Mouse (Mus musculus) spleen, adult 2 months (tissue): ENCODE measurements around the gene Casp12. TPM values are rescaled to one million over a fixed set of nuclear protein-coding genes. Genes with fewer than 3 reads are reported as not detected.
A peak's percentile ranks its signal among the peaks of the same experiment; 100 is the strongest.

ENCODE experiments used
- DNase-seq, 2 experiments: peaks; one replicate each; pipeline versions ENCODE4 v3.0.0 to v3.0.0-alpha.2; 2012 to 2021; ENCODE audit warnings: low spot score in 2 of 2, low read depth in 1 of 2
- H3K27ac ChIP-seq: fragments of 200-500 bp; 2 replicates; pipeline ENCODE4 v1.5.1; 2012; ENCODE audit warnings: low read length, inconsistent platforms; ENCODE audit not compliant: insufficient read depth
- H3K27me3 ChIP-seq: fragments of 200-500 bp; 2 replicates; pipeline ENCODE4 v1.6.1; 2012; ENCODE audit warnings: mild to moderate bottlenecking, moderate library complexity, low read length, inconsistent platforms; ENCODE audit not compliant: control insufficient read depth, insufficient read depth
- H3K36me3 ChIP-seq: fragments of 200-500 bp; 2 replicates; pipeline ENCODE4 v1.6.1; 2012; ENCODE audit warnings: mild to moderate bottlenecking, low read length, inconsistent platforms; ENCODE audit not compliant: control insufficient read depth, insufficient read depth
- H3K4me1 ChIP-seq: fragments of 200-500 bp; 2 replicates; pipeline ENCODE4 v1.6.1; 2011; ENCODE audit warnings: inconsistent platforms; ENCODE audit not compliant: control insufficient read depth, insufficient read depth, insufficient read length
- H3K4me3 ChIP-seq: fragments of 200-500 bp; 2 replicates; pipeline ENCODE4 v1.5.1; 2011; ENCODE audit warnings: mild to moderate bottlenecking, inconsistent platforms; ENCODE audit not compliant: insufficient read depth, insufficient read length; ENCODE audit errors: extremely low read depth
- CTCF ChIP-seq: fragments of 200-500 bp; IDR thresholded peaks from 2 replicates; pipeline ENCODE4 v1.5.1; 2011; ENCODE audit warnings: mild to moderate bottlenecking, inconsistent platforms; ENCODE audit not compliant: insufficient read depth, insufficient read length, insufficient replicate concordance; ENCODE audit errors: extremely low read depth
- POLR2A ChIP-seq: fragments of 200-500 bp; IDR thresholded peaks from 2 replicates; pipeline ENCODE4 v1.6.1; 2011; ENCODE audit warnings: low read depth, low read length, inconsistent platforms
- WGBS: fragments of 180-500 bp; shearing (Covaris S2); methylation state at CpG from one replicate; pipeline ENCODE4 v1.1.7; 2018; 5-methylcytosine and 5-hydroxymethylcytosine counted together
- polyA plus RNA-seq: library from polyadenylated mRNA; depleted of rRNA; stranded (reverse); fragments of >200 nt; gene quantifications from 2 replicates; pipeline ENCODE4 v1.2.3, GENCODE M21; 2012; rRNA removed

Gene Casp12
- 0.33 and 0.35 TPM in 2 replicates for polyA plus RNA-seq

DNA sequence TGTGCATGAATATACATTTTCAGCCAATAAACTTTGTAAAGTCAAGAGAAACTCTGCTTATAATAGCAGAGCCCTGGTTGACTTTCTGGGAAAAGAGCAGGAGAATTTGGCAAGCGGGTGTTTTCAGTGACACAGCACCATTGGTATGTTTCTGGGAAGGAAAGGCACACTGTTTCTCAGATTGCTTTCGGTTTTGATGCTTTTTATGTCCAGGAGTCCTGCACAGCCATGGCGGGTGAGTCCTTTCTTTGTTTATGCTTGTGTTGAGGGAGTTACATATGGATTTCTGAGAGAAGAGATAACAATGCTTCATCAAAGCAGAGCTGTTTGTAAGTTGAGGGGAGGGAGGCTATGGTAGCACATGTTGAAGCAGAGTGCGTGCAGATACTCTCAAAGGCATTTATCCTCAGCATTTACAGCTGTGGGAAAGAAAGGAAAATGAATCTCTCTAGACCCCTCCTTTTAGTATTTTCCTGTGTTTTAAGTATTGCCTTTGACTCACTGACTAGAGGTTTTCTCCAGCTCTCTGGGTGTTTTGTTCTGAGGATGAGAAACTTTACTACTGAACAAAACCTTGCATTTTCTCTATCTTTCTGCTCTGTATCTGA lies at the start of gene Casp12:
Casp12 (plus strand) TSS at position 140 of the 608 bp plus-strand sequence.
- no peaks in the 10 kb centered on the region for H3K36me3 ChIP-seq
- H3K27ac ChIP-seq = no peak within 1 kb of the TSS
- no peaks in the 10 kb centered on the region for H3K27me3 ChIP-seq
- H3K4me3 ChIP-seq = no peak within 1 kb of the TSS
- no peaks in the 10 kb centered on the region for H3K4me1 ChIP-seq
- DNase-seq = no peak
- TF ChIP-seq CTCF (no peak), POLR2A (no peak)
- 54% methylated on average over 4 of the region's 4 CpGs for WGBS

DNA sequence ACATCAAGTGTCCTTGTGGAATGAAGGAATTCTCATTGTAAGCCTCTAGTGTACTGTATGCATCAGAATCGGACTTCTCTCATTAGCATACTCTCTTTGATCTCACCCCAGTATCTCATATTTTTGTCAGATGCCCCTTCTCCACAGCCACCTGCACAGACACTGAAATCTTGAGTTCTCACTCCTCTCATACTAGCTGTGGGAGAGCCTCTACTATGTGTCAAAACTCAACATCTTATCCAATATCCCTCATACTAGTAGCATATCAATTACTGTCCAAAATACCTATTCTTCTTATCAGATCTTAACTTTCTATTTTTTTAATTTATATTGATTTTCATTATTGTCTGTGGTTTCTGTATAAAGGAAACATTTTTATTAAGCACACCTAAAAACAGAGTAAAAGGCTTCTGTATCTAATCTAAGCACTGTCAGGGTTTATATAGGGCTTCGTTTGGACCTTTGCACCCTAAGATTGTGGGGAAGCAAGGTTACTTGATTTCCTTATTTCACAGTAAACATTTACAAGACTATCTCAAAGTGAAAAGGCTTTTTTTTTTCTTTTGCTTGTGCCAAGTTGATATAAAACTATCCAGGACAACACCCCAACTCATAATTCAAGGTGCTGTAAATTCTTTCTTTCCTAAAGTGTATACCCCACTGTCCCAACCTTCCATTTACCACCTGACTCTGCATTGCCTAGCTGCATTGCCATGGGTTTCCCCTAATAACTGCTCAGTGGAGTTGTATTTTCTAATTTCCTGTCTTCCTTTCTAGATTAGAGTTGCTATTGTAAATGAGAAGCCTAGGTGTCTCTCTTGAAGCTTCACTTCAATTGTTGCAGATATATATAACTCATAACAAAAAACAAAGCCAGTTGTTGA lies 48.6 kb upstream of the Casp12 start:
- Histone ChIP-seq H3K27ac (no peak overlapping the region), H3K4me1 (peaks cover 2% of the 10 kb centered on the region; the same call in 1 of the 2 replicates), H3K4me3 (no peak overlapping the region), H3K36me3 (no peaks in the 10 kb centered on the region), H3K27me3 (no peaks in the 10 kb centered on the region)
- TF ChIP-seq CTCF (no peak), POLR2A (no peak)
- WGBS = 81% methylated on average over 2 of the region's 2 CpGs
- DNase-seq = no peak

DNA sequence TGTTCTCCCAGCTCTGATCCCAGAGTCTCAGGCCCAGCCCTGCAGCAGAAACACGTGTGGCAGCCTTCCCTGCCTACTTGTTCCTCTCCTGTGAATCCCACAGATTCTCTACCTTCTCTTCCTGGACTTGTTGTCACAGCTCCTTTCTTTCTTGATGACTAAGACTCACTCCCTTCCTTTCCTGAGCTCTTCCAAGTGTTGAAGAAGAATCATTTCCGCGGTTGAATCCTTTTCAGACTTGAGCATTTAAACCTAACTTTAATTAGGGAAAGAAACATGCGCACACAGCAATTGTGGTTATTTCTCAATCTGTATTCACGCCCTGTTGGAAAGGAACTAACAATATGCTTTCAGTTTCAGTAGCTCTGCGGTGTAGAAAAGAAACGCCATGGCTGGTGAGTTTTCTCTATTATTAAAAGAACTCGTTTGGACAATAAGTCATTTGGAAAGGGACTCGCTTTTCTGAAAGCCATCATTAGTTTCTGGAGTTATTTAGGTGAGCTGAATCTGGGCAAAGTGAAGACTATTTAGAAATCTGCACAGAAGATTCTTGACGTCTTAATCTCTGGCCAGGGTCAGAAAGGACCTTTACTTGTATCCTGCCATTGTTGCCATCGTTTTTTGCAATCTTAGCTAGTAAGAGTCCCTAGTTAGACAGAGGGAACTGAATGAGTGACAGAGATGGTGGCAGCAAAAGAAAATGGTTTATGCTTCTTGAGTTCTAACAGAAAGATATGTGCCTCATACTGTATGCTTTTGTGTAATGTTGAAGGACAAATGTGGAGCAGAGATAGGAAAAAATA lies 46.7 kb upstream of the Casp12 start, which contains the start of gene Casp1:
Casp1 (plus strand) TSS at position 189 of the 803 bp plus-strand sequence.
- TF ChIP-seq POLR2A (no peak), CTCF (no peak)
- Histone ChIP-seq H3K4me1 (peaks cover 2% of the 10 kb centered on the region; the same call in 1 of the 2 replicates), H3K27me3 (no peaks in the 10 kb centered on the region), H3K27ac (peak within 1 kb of the TSS; percentile 86), H3K36me3 (no peaks in the 10 kb centered on the region; the same call in 1 of the 2 replicates), H3K4me3 (peak within 1 kb of the TSS; percentile 54)
- 20% methylated on average over 11 of the region's 11 CpGs for WGBS
- no peak for DNase-seq

DNA sequence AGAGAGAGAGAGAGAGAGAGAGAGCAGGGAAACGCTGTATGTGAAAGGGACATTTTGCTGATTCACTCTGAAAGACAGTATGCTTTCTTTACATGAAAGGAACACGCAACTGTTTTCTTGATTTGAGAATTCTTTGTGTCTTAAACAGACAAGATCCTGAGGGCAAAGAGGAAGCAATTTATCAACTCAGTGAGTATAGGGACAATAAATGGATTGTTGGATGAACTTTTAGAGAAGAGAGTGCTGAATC lies 46.2 kb upstream of the Casp12 start:
- peaks cover 2% of the 10 kb centered on the region; the same call in 1 of the 2 replicates for H3K4me1 ChIP-seq
- no peaks in the 10 kb centered on the region; the same call in 1 of the 2 replicates for H3K36me3 ChIP-seq
- no peak for DNase-seq
- TF ChIP-seq POLR2A (no peak), CTCF (no peak)
- WGBS = 25% methylated on average over 2 of the region's 2 CpGs
- peak overlapping the region; percentile 54; the same call in 1 of the 2 replicates for H3K4me3 ChIP-seq
- H3K27ac ChIP-seq = peak overlapping the region; percentile 67; the same call in 1 of the 2 replicates
- H3K27me3 ChIP-seq = no peaks in the 10 kb centered on the region

DNA sequence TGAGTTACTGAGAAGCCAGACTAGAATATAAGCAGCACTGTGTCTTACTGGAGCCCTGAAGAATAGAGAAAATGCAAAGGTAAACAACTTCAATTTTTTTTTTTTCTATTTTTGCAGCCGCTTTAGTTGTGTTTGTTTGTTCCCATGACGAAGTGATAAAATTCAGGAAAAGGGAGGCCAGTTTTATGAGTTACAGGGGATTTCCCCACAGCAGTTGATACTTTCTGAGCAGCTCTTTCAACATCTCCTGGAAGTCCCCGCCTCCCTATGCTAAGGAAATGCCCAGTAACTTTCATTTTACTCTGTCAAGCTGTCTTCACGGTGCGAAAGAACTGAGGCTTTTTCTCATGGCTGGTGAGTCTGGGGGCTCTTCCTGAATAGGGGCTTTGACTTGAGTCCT lies 36.7 kb upstream of the Casp12 start, which contains the start of gene Casp4:
Casp4 (plus strand) TSS at position 268 of the 400 bp plus-strand sequence.
- WGBS = 2% methylated on average over 5 of the region's 5 CpGs
- no peak; the same call in 1 of the 2 replicates for TF ChIP-seq POLR2A
- TF ChIP-seq CTCF = no peak
- DNase-seq = peak in 1 of 2 experiments; percentile 16
- Histone ChIP-seq H3K36me3 (no peaks in the 10 kb centered on the region), H3K4me1 (no peaks in the 10 kb centered on the region), H3K27ac (0 out of 2 replicates have a peak within 1 kb of the TSS, but pooled peaks have one; percentile 18), H3K27me3 (no peaks in the 10 kb centered on the region), H3K4me3 (peak within 1 kb of the TSS; percentile 59)

DNA sequence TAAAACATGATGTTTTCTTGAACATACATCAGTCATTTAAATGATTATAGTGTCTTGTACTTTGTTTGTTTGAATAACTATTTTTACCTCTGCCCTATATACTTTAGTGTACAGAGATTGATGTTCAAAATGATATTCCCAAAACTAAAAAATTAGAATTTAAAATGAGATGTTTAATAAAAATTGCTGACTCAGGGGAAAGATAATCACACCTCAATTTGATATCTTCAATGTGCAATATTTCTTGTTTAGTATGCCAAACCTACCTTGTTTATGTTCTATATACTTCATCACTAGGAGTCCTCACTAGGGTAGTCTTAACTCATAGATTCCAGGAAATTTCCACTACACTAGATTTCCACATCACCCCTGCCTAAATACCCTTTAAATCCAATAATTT lies 35.1 kb upstream of the Casp12 start:
- DNase-seq = no peak
- no peak overlapping the region for H3K4me3 ChIP-seq
- no peaks in the 10 kb centered on the region for H3K4me1 ChIP-seq
- no peaks in the 10 kb centered on the region for H3K36me3 ChIP-seq
- no peaks in the 10 kb centered on the region for H3K27me3 ChIP-seq
- TF ChIP-seq POLR2A = no peak
- no peak for TF ChIP-seq CTCF
- no peak overlapping the region for H3K27ac ChIP-seq
